Comparison of ENCODE assay signal across 8 mouse cellular contexts in the genomic region with DNA sequence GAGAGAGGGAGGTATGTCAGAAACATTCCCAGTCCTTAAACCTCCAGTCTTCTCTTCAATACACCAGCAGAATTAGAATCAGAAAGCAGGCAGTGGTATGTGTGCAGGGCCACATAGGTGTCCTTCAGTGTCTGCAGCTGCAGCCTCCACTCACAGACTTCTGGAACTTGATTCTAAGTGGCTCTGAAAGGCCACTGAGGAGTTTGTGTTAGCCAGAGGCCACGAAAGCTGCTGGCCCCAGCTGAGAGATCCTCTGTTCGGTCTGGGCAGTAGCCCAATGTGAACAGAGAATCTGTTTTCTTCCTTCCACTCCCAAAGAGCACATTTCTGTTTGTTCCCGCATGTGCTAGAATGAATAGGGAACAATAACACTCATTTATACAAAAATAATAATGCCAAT.
A peak's percentile ranks its signal among the peaks of the same experiment; 100 is the strongest.
DNase-seq lines count a peak whose midpoint lies in the region; ATAC-seq and TF ChIP-seq lines count a peak whose summit lies in the region.
"Had no signal": no experiment of that assay in that cellular context is flagged by ENCODE, and none has a peak within 500 bp of the region (broad histone marks: within the 10 kb centered on the region; RNA-seq: fewer than 3 reads in every experiment).

No protein-coding gene starts in this region.

- peak; percentile 67 for DNase-seq in Muller cell, postnatal 12 days (ENCODE audit: inconsistent ontology term)
- DNase-seq in brain, embryonic 14.5 days (ENCODE audit: low read depth): peak; percentile 71
- DNase-seq in gastrocnemius, postnatal 10 days: peak; percentile 16
- DNase-seq in left cerebral cortex, adult 18-20 months (ENCODE audit: low spot score in 2 of 2): peak; percentile 34 to 46
- DNase-seq in kidney, postnatal 25 days: no peak
- DNase-seq in embryo, embryonic 9.5 days (ENCODE audit: extremely low spot score): no peak

- no peak for TF ChIP-seq POLR2A in brain, embryonic 14.5 days (IDR thresholded peaks at IDR 0.05; ENCODE audit: borderline replicate concordance, extremely low read depth, insufficient read depth, insufficient read length, poor library complexity, severe bottlenecking)

- no peak for ATAC-seq in erythroblast, adult 5-6 weeks (replicated peaks; ENCODE audit: low FRiP score, poor library complexity, severe bottlenecking)
- ATAC-seq: inflammation-experienced regulatory T-cells, adult 6 months had no signal

- TF ChIP-seq CTCF in brain, embryonic 14.5 days (IDR thresholded peaks at IDR 0.05; ENCODE audit: borderline replicate concordance, extremely low read depth, insufficient read depth, insufficient read length): no peak

Comparison
In these comparisons a context has a peak if more than half of its experiments do, and no peak if none do; other contexts are left out.
1. DNase-seq: peak in Muller cell, postnatal 12 days (single experiment), brain, embryonic 14.5 days (single experiment), gastrocnemius, postnatal 10 days (single experiment) and left cerebral cortex, adult 18-20 months (2 of 2); none in kidney, postnatal 25 days (0 of 2) and embryo, embryonic 9.5 days (single experiment).